Comparison of ENCODE assay signal across 13 mouse cellular contexts in the genomic region with DNA sequence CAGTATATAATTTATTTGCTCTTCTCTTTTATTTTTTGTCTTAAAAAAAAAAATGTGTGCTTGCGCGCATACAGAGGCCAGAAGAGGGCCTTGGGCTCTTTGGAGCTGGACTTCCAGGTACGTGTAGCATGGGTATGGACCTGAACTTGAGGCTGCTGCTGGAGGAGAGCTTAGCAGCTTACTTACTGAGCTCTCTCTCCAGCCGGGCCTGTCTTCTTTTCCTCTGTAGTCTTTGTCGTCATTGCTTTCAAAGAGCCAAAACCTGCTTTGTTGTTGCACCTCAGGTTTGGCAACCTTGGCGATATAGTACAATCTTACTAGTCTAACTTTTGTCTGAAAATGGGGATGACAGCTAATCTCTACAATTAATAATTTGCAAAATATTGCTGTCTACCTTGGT. TPM values are rescaled to one million over a fixed set of nuclear protein-coding genes. Genes with fewer than 3 reads are reported as not detected.
A peak's percentile ranks its signal among the peaks of the same experiment; 100 is the strongest.
DNase-seq lines count a peak whose midpoint lies in the region; ATAC-seq and TF ChIP-seq lines count a peak whose summit lies in the region.
"Had no signal": no experiment of that assay in that cellular context is flagged by ENCODE, and none has a peak within 500 bp of the region (broad histone marks: within the 10 kb centered on the region; RNA-seq: fewer than 3 reads in every experiment).

No protein-coding gene starts in this region.

- TF ChIP-seq CTCF in liver, embryonic 14.5 days (IDR thresholded peaks at IDR 0.05; ENCODE audit: low read depth), result no peak

- 0 out of 2 replicates have a peak overlapping the region, but pooled peaks have one; percentile 17 for H3K9ac ChIP-seq in heart, embryonic 13.5 days
- H3K9ac ChIP-seq in liver, embryonic 14.5 days (replicated peaks), result no peak overlapping the region
- H3K9ac ChIP-seq in midbrain, embryonic 14.5 days (replicated peaks; ENCODE audit: low read length), result no peak overlapping the region
- H3K9ac ChIP-seq: embryonic facial prominence, embryonic 15.5 days; forebrain, embryonic 12.5 days; intestine, embryonic 15.5 days; midbrain, embryonic 12.5 days had no signal

- peak overlapping the region; percentile 73 for H3K27ac ChIP-seq in heart, embryonic 13.5 days (replicated peaks)
- H3K27ac ChIP-seq in liver, embryonic 14.5 days, result no peak overlapping the region
- H3K27ac ChIP-seq in midbrain, embryonic 14.5 days (replicated peaks; ENCODE audit: low read depth, low read length), result no peak overlapping the region
- H3K27ac ChIP-seq: embryonic facial prominence, embryonic 15.5 days; forebrain, embryonic 12.5 days; intestine, embryonic 15.5 days; midbrain, embryonic 12.5 days had no signal

- intact Hi-C loops in heart, postnatal 36 days (cut with DNase I), result loop anchor here (5.0 kb wide), 1 partner anchor 139 kb away; no protein-coding TSS in a partner anchor

- 73% methylated on average over 6 of the region's 6 CpGs for WGBS in heart, embryonic 13.5 days
- WGBS in liver, embryonic 14.5 days (ENCODE audit: insufficient replicate concordance), result 64% methylated on average over 6 of the region's 6 CpGs
- WGBS in midbrain, embryonic 14.5 days, result 78% methylated on average over 6 of the region's 6 CpGs

- H3K36me3 ChIP-seq in heart, embryonic 13.5 days, result peaks cover 5% of the 10 kb centered on the region; the same call in 1 of the 2 replicates
- H3K36me3 ChIP-seq in liver, embryonic 14.5 days (replicated peaks; ENCODE audit: control insufficient read depth, insufficient read depth, low read depth), result no peaks in the 10 kb centered on the region
- H3K36me3 ChIP-seq in midbrain, embryonic 14.5 days (ENCODE audit: control insufficient read depth, insufficient read depth, low read length), result no peaks in the 10 kb centered on the region
- H3K36me3 ChIP-seq: embryonic facial prominence, embryonic 15.5 days; forebrain, embryonic 12.5 days; intestine, embryonic 15.5 days; midbrain, embryonic 12.5 days had no signal

- H3K4me1 ChIP-seq in heart, embryonic 13.5 days, result peaks cover 91% of the 10 kb centered on the region
- peaks cover 82 to 84% of the 10 kb centered on the region in 2 experiments for H3K4me1 ChIP-seq in liver, embryonic 14.5 days (replicated peaks; ENCODE audit: control insufficient read depth in 2 of 2, insufficient read depth in 2 of 2, low read length in 1 of 2)
- no peaks in the 10 kb centered on the region for H3K4me1 ChIP-seq in midbrain, embryonic 14.5 days (ENCODE audit: control insufficient read depth, insufficient read depth, low read length)
- H3K4me1 ChIP-seq: midbrain, embryonic 12.5 days had no signal

- ATAC-seq in heart, embryonic 13.5 days (ENCODE audit: extremely low read depth, insufficient number of reproducible peaks, low FRiP score, low TSS enrichment), result no peak
- ATAC-seq in liver, embryonic 14.5 days (ENCODE audit: insufficient read depth), result no peak
- no peak for ATAC-seq in midbrain, embryonic 14.5 days (ENCODE audit: low FRiP score, low TSS enrichment)
- ATAC-seq: intestine, embryonic 15.5 days had no signal

- no peaks in the 10 kb centered on the region for H3K27me3 ChIP-seq in heart, embryonic 13.5 days (replicated peaks)
- H3K27me3 ChIP-seq in liver, embryonic 14.5 days (ENCODE audit: control insufficient read depth, insufficient read depth, low read length), result no peaks in the 10 kb centered on the region
- no peaks in the 10 kb centered on the region for H3K27me3 ChIP-seq in midbrain, embryonic 14.5 days (ENCODE audit: control insufficient read depth, insufficient read depth, low read length)
- H3K27me3 ChIP-seq: embryonic facial prominence, embryonic 15.5 days; forebrain, embryonic 12.5 days; intestine, embryonic 15.5 days; midbrain, embryonic 12.5 days had no signal

- no peak for TF ChIP-seq EP300 in liver, embryonic 14.5 days (IDR thresholded peaks at IDR 0.05; ENCODE audit: low read depth)

- peak overlapping the region; percentile 56; the same call in 1 of the 2 replicates for H3K4me2 ChIP-seq in heart, embryonic 13.5 days
- H3K4me2 ChIP-seq in liver, embryonic 14.5 days (ENCODE audit: low read depth), result peak overlapping the region; percentile 78
- H3K4me2 ChIP-seq in midbrain, embryonic 14.5 days (ENCODE audit: low read length), result no peak overlapping the region
- H3K4me2 ChIP-seq: embryonic facial prominence, embryonic 15.5 days; forebrain, embryonic 12.5 days; intestine, embryonic 15.5 days; midbrain, embryonic 12.5 days had no signal

- DNase-seq in heart, postnatal 36 days, result no peak
- peak; percentile 42 for DNase-seq in thymus, postnatal 4 days
- no peak for DNase-seq in thymus, postnatal 25 days
- DNase-seq in liver, embryonic 14.5 days (ENCODE audit: low read depth in 3 of 3, low spot score in 3 of 3), result no peak
- no peak for DNase-seq in midbrain, embryonic 14.5 days
- DNase-seq in left cerebral cortex, adult 8-10 months (ENCODE audit: low spot score in 2 of 2), result no peak
- DNase-seq: adrenal gland, adult 2 months; lung, postnatal 36 days had no signal

- H3K9me3 ChIP-seq in heart, embryonic 13.5 days, result no peaks in the 10 kb centered on the region
- H3K9me3 ChIP-seq in liver, embryonic 14.5 days (ENCODE audit: control insufficient read depth, low read length), result no peaks in the 10 kb centered on the region
- H3K9me3 ChIP-seq in midbrain, embryonic 14.5 days (ENCODE audit: control insufficient read depth, low read length), result no peaks in the 10 kb centered on the region
- H3K9me3 ChIP-seq: embryonic facial prominence, embryonic 15.5 days; forebrain, embryonic 12.5 days; intestine, embryonic 15.5 days; midbrain, embryonic 12.5 days had no signal

- H3K4me3 ChIP-seq in heart, embryonic 13.5 days, result no peak overlapping the region
- no peak overlapping the region for H3K4me3 ChIP-seq in liver, embryonic 14.5 days (ENCODE audit: insufficient read depth in 1 of 2, low read depth in 2 of 2, low read length in 2 of 2)
- H3K4me3 ChIP-seq in midbrain, embryonic 14.5 days (replicated peaks; ENCODE audit: low read depth, low read length), result no peak overlapping the region
- H3K4me3 ChIP-seq: embryonic facial prominence, embryonic 15.5 days; forebrain, embryonic 12.5 days; intestine, embryonic 15.5 days; midbrain, embryonic 12.5 days had no signal

RNA-seq across cellular contexts. Expression of a gene that starts 47.9 kb away (rescaled TPM):
- 120 and 121 TPM in 2 replicates for polyA plus RNA-seq in heart, embryonic 13.5 days (2015; fragmentation: Nextera tagmentation; extraction: Ambion mirVana)
- total RNA-seq in heart, postnatal 36 days (2021), result 10 to 100 TPM; 45.2 to 48.6 TPM
- polyA plus RNA-seq in liver, embryonic 14.5 days (2012; rRNA removed), result 8.2 and 12.7 TPM in 2 replicates
- 21.7 and 26.7 TPM in 2 replicates for polyA plus RNA-seq in liver, embryonic 14.5 days (2014; fragmentation: Nextera tagmentation; extraction: Ambion mirVana)
- polyA plus RNA-seq in midbrain, embryonic 14.5 days (2014; fragmentation: Nextera tagmentation; extraction: Ambion mirVana), result 14.8 and 28.6 TPM in 2 replicates
- 100 to 1,000 TPM; 101 to 107 (median 105) TPM for total RNA-seq in left cerebral cortex, adult 8-10 months (2022)
